13 mouse cellular contexts compared by ENCODE assay signal in genomic region chr13:54202458-54202857, GRCm38 (mm10). TPM values are rescaled to one million over a fixed set of nuclear protein-coding genes. Genes with fewer than 3 reads are reported as not detected.
A peak's percentile ranks its signal among the peaks of the same experiment; 100 is the strongest.
DNase-seq lines count a peak whose midpoint lies in the region; ATAC-seq lines count a peak whose summit lies in the region.
"Had no signal": no experiment of that assay in that cellular context is flagged by ENCODE, and none has a peak within 500 bp of the region (broad histone marks: within the 10 kb centered on the region; RNA-seq: fewer than 3 reads in every experiment).

No protein-coding gene starts in this region.

- intact Hi-C loops in left cerebral cortex, postnatal 4 days (cut with DNase I) = no loop called here

- DNase-seq in frontal cortex, postnatal 25 days (ENCODE audit: low spot score in 2 of 2) = no peak
- DNase-seq in cerebellum, adult 9-11 months = peak; percentile 83
- peak; percentile 89 for DNase-seq in left cerebral cortex, postnatal 4 days
- DNase-seq in kidney, postnatal 25 days = no peak
- DNase-seq in spleen, postnatal 10 days (ENCODE audit: low spot score in 2 of 2) = no peak
- DNase-seq: B cell, adult 2 months; gastrocnemius, postnatal 14 days; kidney, adult 9 months; liver, postnatal 0 days; thymus, postnatal 25 days had no signal

- 0 out of 2 replicates have a peak, but pooled peaks have one; percentile 13 for ATAC-seq in frontal cortex, adult (ENCODE audit: low TSS enrichment)
- peak; percentile 58; the same call in 1 of the 2 replicates for ATAC-seq in cerebellum, adult (ENCODE audit: insufficient number of reproducible peaks, low FRiP score, low TSS enrichment)
- ATAC-seq: liver, postnatal 0 days; Patski had no signal

RNA-seq across cellular contexts. Expression of gene Hrh2, which starts 10.5 kb away (rescaled TPM):
- total RNA-seq in left cerebral cortex, postnatal 4 days (2021) = 1 to 10 TPM; 3.9 to 4.1 TPM
- total RNA-seq: gastrocnemius, postnatal 14 days had no signal

Comparison
In these comparisons a context has a peak if more than half of its experiments do, and no peak if none do; other contexts are left out.
1. DNase-seq: peak in cerebellum, adult 9-11 months (single experiment) and left cerebral cortex, postnatal 4 days (single experiment); none in frontal cortex, postnatal 25 days (0 of 2), kidney, postnatal 25 days (0 of 2) and spleen, postnatal 10 days (0 of 2).